Mouse (Mus musculus): ENCODE measurements around the gene Cxcl1.
"Not testable (repeated sequence)": the region's sequence is repeated elsewhere in the genome, so short reads cannot be mapped to it uniquely, and the experiment has no call there.

Cxcl1 gene

GRCm38 (mm10) chr5:90890519-90891463, at the start of gene Cxcl1:
Cxcl1 (plus strand) TSS chr5:90891241.
- DNase-seq (ENCODE audit: low read depth, low spot score): peak; percentile 43

DNA sequence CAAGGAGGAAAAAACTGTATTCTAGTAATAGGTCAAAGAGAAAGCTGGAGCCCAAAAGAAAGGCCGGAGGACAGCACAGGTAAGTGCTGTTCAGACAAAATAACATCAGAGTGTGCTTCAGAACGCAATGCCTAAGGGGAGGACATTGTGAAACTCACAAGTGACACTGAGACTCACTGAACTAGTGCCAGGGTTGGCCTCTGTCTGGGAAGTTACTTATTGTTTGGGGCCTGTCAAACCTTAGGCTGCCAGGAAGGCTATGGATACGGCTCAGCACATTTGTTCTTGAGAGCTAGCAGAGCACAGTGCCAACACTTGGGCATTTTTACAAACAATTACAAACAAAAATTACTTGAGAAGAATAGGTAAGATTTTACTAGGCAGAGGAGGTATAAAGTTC, 47.1 kb upstream of the Cxcl1 start:
- DNase-seq (ENCODE audit: low read depth, low spot score): no peak

- DNase-seq (ENCODE audit: low read depth, low spot score): not testable (repeated sequence)
Measured at GRCm38 (mm10) chr5:90850096-90850495, 40.9 kb upstream of the Cxcl1 start.

- DNase-seq (ENCODE audit: low read depth, low spot score): not testable (repeated sequence)
Measured at GRCm38 (mm10) chr5:90851391-90851790, 39.6 kb upstream of the Cxcl1 start.

GRCm38 (mm10) chr5:90853206-90853605, 37.8 kb upstream of the Cxcl1 start:
- DNase-seq (ENCODE audit: low read depth, low spot score): no peak

- DNase-seq (ENCODE audit: low read depth, low spot score): no peak
Measured at GRCm38 (mm10) chr5:90855308-90856230, 35.5 kb upstream of the Cxcl1 start.

- DNase-seq (ENCODE audit: low read depth, low spot score): no peak
Measured at GRCm38 (mm10) chr5:90857463-90857862, 33.6 kb upstream of the Cxcl1 start.

DNA sequence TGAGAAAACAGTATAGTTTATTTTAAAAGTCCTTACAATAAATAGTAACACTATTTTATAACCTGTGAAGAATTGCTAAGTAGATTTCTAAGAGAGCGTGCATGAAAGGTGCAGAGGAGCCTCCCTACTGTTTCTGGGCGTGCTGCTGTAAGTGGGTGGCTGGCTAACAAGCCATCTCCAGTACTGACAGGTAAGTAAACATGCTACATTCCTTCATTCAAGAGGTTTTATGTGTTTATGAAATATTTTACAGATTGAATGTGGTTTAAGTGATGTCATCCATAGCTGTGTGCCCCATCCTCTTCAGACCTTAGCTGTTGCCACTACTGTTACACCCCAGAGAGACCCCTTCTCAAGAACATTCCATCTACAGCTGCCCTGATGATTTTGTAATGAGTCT, 32.6 kb upstream of the Cxcl1 start:
- DNase-seq (ENCODE audit: low read depth, low spot score): no peak

- no peak for DNase-seq (ENCODE audit: low read depth, low spot score)
Measured at GRCm38 (mm10) chr5:90859031-90859430, 32.0 kb upstream of the Cxcl1 start.

DNA sequence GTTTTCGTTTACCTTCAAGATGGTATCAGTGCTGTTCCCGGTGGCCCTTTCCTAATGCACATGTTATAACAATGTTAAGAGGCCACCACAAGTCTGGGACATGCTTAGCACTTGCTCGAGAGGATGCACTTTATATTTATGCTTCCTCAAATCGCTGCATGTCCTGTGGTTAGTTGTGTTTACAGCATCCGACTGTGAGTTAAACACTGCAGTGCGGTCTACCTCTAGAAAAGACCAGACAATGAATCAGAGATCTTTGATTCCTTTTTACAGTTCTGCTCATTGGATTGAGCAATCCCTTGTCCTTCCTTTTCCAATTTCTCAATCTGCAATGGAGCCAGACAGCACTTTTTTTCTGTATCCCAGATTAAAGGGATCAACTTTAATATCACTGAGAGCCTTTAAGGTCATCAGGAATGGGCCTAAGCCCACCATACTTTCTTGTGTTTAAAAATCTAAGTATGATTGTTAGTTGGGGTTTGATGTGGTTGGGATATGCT, 29.1 kb upstream of the Cxcl1 start:
- DNase-seq (ENCODE audit: low read depth, low spot score): no peak

DNA sequence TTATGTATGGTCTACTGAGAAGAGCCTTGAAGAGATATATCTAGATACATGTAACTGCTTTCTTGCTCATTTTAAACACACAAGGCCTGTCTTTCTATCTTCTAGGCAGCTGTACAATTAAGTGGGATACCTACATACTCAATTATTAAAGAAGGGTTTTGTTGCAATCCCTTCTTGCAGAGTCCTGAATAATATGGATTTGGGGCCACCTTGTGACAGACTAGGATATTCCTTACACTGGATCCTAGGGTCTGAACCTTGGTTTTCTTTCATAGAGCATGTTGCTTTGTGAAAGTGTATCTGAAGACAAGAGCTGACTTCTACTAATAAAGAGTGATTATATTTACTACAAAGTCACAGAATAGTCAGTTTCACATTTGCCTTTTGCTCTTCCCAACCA, 24.3 kb upstream of the Cxcl1 start:
- no peak for DNase-seq (ENCODE audit: low read depth, low spot score)

DNA sequence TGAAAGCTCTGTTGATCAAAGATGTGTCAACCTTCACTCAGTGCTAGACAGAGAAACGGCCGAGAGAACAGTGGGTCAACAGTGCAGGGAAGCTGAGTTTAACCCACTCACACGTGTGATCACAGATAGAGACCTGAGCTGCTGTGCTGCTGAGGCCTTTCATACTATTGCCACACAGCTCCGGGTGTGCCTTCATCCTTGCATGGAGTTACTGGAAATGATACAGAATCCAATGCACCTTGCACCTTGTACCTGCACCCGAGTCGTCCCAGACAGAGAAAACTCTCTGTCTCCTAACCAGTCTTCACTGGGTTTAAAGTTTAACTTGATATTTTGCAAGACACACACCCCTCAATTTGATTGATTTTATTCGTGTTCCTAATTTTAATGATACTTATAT, 18.7 kb upstream of the Cxcl1 start:
- DNase-seq (ENCODE audit: low read depth, low spot score): no peak

GRCm38 (mm10) chr5:90876045-90876444, 15.0 kb upstream of the Cxcl1 start:
- DNase-seq (ENCODE audit: low read depth, low spot score): no peak

GRCm38 (mm10) chr5:90876471-90877172, 14.4 kb upstream of the Cxcl1 start:
- no peak for DNase-seq (ENCODE audit: low read depth, low spot score)

DNA sequence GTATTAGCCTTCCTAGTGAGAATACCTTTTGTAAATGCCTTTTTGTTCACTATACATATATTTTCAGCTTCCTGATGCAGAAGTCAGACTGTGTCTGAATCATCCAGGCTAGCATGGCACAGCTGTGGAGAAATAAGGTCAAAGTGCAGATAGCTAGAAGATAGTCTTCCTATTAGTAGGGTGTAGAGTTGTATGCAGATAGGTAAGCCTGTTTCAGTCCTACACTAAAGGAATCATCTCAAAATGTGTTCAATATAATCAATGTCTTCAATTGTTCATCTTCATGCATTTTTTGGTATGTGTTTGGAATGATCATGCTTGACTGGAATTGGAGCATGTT, 13.9 kb upstream of the Cxcl1 start:
- no peak for DNase-seq (ENCODE audit: low read depth, low spot score)

- no peak for DNase-seq (ENCODE audit: low read depth, low spot score)
Measured at GRCm38 (mm10) chr5:90879307-90880014, 11.6 kb upstream of the Cxcl1 start.

GRCm38 (mm10) chr5:90880335-90880850, 10.6 kb upstream of the Cxcl1 start:
- no peak for DNase-seq (ENCODE audit: low read depth, low spot score)

GRCm38 (mm10) chr5:90881021-90881420, 10.0 kb upstream of the Cxcl1 start:
- DNase-seq (ENCODE audit: low read depth, low spot score): no peak

- DNase-seq (ENCODE audit: low read depth, low spot score): no peak
Measured at GRCm38 (mm10) chr5:90881682-90882081, 9.4 kb upstream of the Cxcl1 start.

DNA sequence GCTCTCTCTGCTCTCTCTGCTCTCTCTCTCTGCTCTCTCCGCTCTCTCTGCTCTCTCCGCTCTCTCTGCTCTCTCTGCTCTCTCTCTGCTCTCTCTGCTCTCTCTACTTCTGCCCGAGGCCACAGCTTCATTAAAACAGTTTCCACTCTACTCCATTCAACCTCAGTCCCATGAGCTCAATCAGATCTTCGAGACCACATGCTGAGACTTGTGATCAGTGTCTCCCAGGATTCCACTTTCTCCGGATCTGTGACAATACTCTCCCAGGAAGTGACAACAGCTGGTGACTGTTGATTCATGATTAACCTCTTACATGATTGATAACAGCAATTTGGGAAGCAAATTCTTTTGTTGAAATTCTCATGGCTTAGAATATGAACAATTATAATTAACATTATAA, 8.9 kb upstream of the Cxcl1 start:
- DNase-seq (ENCODE audit: low read depth, low spot score): no peak

All from forelimb bud, embryonic 11.5 days (tissue).